9 mouse cellular contexts compared by ENCODE assay signal in genomic region chr10:79664131-79664665, GRCm38 (mm10). TPM values are rescaled to one million over a fixed set of nuclear protein-coding genes. Genes with fewer than 3 reads are reported as not detected.
DNase-seq lines count a peak whose midpoint lies in the region; ATAC-seq and TF ChIP-seq lines count a peak whose summit lies in the region.
"Had no signal": no experiment of that assay in that cellular context is flagged by ENCODE, and none has a peak within 500 bp of the region (broad histone marks: within the 10 kb centered on the region; RNA-seq: fewer than 3 reads in every experiment).

Madcam1 (plus strand) TSS chr10:79664559.

- H3K27ac ChIP-seq in midbrain, embryonic 10.5 days (replicated peaks): peak within 1 kb of the TSS; percentile 52; the same call in 1 of the 2 replicates
- H3K27ac ChIP-seq in midbrain, embryonic 15.5 days: no peak within 1 kb of the TSS
- no peak within 1 kb of the TSS for H3K27ac ChIP-seq in liver, postnatal 0 days (ENCODE audit: low read depth)
- H3K27ac ChIP-seq: macrophage had no signal

- no peaks in the 10 kb centered on the region for H3K36me3 ChIP-seq in midbrain, embryonic 10.5 days
- H3K36me3 ChIP-seq in midbrain, embryonic 15.5 days (replicated peaks): no peaks in the 10 kb centered on the region
- no peaks in the 10 kb centered on the region for H3K36me3 ChIP-seq in liver, postnatal 0 days (replicated peaks; ENCODE audit: insufficient read depth, low read length)

- H3K4me1 ChIP-seq in midbrain, embryonic 10.5 days: peaks cover 26% of the 10 kb centered on the region
- peaks cover 11% of the 10 kb centered on the region for H3K4me1 ChIP-seq in midbrain, embryonic 15.5 days
- H3K4me1 ChIP-seq in liver, postnatal 0 days (ENCODE audit: insufficient read depth): no peaks in the 10 kb centered on the region; the same call in 1 of the 2 replicates

- no peak for TF ChIP-seq EP300 in liver, postnatal 0 days (IDR thresholded peaks at IDR 0.05; ENCODE audit: low read depth)

- no peak within 1 kb of the TSS; the same call in 1 of the 2 replicates for H3K4me3 ChIP-seq in midbrain, embryonic 10.5 days
- no peak within 1 kb of the TSS for H3K4me3 ChIP-seq in midbrain, embryonic 15.5 days
- no peak within 1 kb of the TSS for H3K4me3 ChIP-seq in liver, postnatal 0 days (ENCODE audit: low read depth, low read length)

- no peak within 1 kb of the TSS for H3K9ac ChIP-seq in midbrain, embryonic 15.5 days
- H3K9ac ChIP-seq in liver, postnatal 0 days (replicated peaks): no peak within 1 kb of the TSS

- no peak within 1 kb of the TSS for H3K4me2 ChIP-seq in midbrain, embryonic 15.5 days
- no peak within 1 kb of the TSS for H3K4me2 ChIP-seq in liver, postnatal 0 days (ENCODE audit: low read depth, low read length)

- 0 out of 2 replicates have a peak, but pooled peaks cover 5% of the 10 kb centered on the region for H3K27me3 ChIP-seq in midbrain, embryonic 10.5 days (ENCODE audit: low read depth, poor library complexity, severe bottlenecking)
- H3K27me3 ChIP-seq in midbrain, embryonic 15.5 days (replicated peaks): no peaks in the 10 kb centered on the region
- no peaks in the 10 kb centered on the region for H3K27me3 ChIP-seq in liver, postnatal 0 days (ENCODE audit: insufficient read depth, low read length)

- WGBS in midbrain, embryonic 10.5 days: 10% methylated on average over 13 of the region's 13 CpGs
- WGBS in midbrain, embryonic 15.5 days: 12% methylated on average over 13 of the region's 13 CpGs
- WGBS in liver, postnatal 0 days (ENCODE audit: insufficient replicate concordance): 18% methylated on average over 13 of the region's 13 CpGs

- peak; percentile 95 for TF ChIP-seq CTCF in liver, postnatal 0 days (IDR thresholded peaks at IDR 0.05; ENCODE audit: low read depth)

- DNase-seq in midbrain, embryonic 10.5 days (ENCODE audit: low spot score): peak; percentile 88
- peak; percentile 50 for DNase-seq in c-Kit-negative CD71-positive TER-119-positive erythroid progenitor cells, embryonic 14.5 days (ENCODE audit: low read depth, low spot score)
- DNase-seq in kidney, adult 9 months: peak; percentile 75
- peak; percentile 86 for DNase-seq in liver, postnatal 0 days
- DNase-seq in ovary, postnatal 36 days (ENCODE audit: low spot score): peak; percentile 54
- peak; percentile 77 for DNase-seq in thymus, postnatal 25 days

- H3K9me3 ChIP-seq in midbrain, embryonic 10.5 days (replicated peaks): no peaks in the 10 kb centered on the region
- H3K9me3 ChIP-seq in midbrain, embryonic 15.5 days: no peaks in the 10 kb centered on the region
- no peaks in the 10 kb centered on the region for H3K9me3 ChIP-seq in liver, postnatal 0 days (ENCODE audit: low read length)

- no peak for ATAC-seq in midbrain, embryonic 15.5 days (replicated peaks)
- ATAC-seq in erythroblast, adult 5-6 weeks (replicated peaks; ENCODE audit: low FRiP score, poor library complexity, severe bottlenecking): peak; percentile 60
- ATAC-seq in liver, postnatal 0 days: 0 out of 2 replicates have a peak, but pooled peaks have one; percentile 16

RNA-seq across cellular contexts. Expression of gene Madcam1, which starts in this region (rescaled TPM):
- 0.89 and 1.1 TPM in 2 replicates for polyA plus RNA-seq in midbrain, embryonic 10.5 days (2016; fragmentation: Nextera tagmentation; extraction: Ambion mirVana)
- polyA plus RNA-seq in midbrain, embryonic 15.5 days (2015; fragmentation: Nextera tagmentation; extraction: Ambion mirVana): 0.79 and 1.1 TPM in 2 replicates
- not detected in 2 replicates for total RNA-seq in erythroblast, adult 5-6 weeks (2015; ENCODE audit: low replicate concordance)
- total RNA-seq in erythroblast, adult 5-6 weeks (2017; ENCODE audit: low replicate concordance): 0.84 TPM in 1 of 2 replicates, not detected in the other
- polyA plus RNA-seq in liver, postnatal 0 days (2015; fragmentation: Nextera tagmentation; extraction: Ambion mirVana): 0.12 and 0.19 TPM in 2 replicates
- polyA plus RNA-seq: macrophage had no signal

Comparison
In these comparisons a context has a peak if more than half of its experiments do, and no peak if none do; other contexts are left out.
1. Peak in ATAC-seq in erythroblast, adult 5-6 weeks; RNA of the gene not detected or under 1 TPM.
2. Peak in DNase-seq and ATAC-seq in liver, postnatal 0 days; RNA of the gene not detected or under 1 TPM.